ENCODE assay signal across 8 mouse cellular contexts in genomic region chr9:84253022-84253991, GRCm38 (mm10).
DNase-seq lines count a peak whose midpoint lies in the region.

No protein-coding gene starts in this region.

- DNase-seq in CD4-positive, CD25-positive, alpha-beta regulatory T cell, adult 2 months (ENCODE audit: low read depth, low spot score), result peak; percentile 51
- peak; percentile 37 for DNase-seq in MN1 (ENCODE audit: low spot score)
- DNase-seq in cerebellum, postnatal 25 days, result peak; percentile 30 to 56
- peak; percentile 17 to 19 for DNase-seq in heart, postnatal 36 days
- peak; percentile 67 to 74 for DNase-seq in kidney, postnatal 4 days
- peak; percentile 33 for DNase-seq in lung, postnatal 10 days
- peak; percentile 66 for DNase-seq in retina, postnatal 1 day
- no peak for DNase-seq in thymus, postnatal 0 days (ENCODE audit: low spot score)

- intact Hi-C loops in heart, postnatal 36 days (cut with DNase I), result loop anchor here (1.0 to 5.0 kb wide), 2 partner anchors 296 to 1075 kb away; no protein-coding TSS in a partner anchor
